Mouse (Mus musculus) stomach, embryonic 16.5 days (tissue): ENCODE results near the gene Eef1b2. TPM values are rescaled to one million over a fixed set of nuclear protein-coding genes. Genes with fewer than 3 reads are reported as not detected.

ENCODE experiments used
- ATAC-seq: fragments of 200-750 bp; cut with Nextera tagmentation; 2 replicates; pipeline ENCODE4 v1.8.0; 2017; ENCODE audit warnings: moderate number of reproducible peaks, moderate TSS enrichment; ENCODE audit not compliant: insufficient read depth, low FRiP score
- H3K27ac ChIP-seq: fragments of 300-500 bp; sonication (generic); 2 replicates; pipeline ENCODE4 v1.5.1; 2014; ENCODE audit warnings: low read length
- H3K27me3 ChIP-seq: fragments of 300-500 bp; sonication (generic); 2 replicates; pipeline ENCODE4 v1.6.1; 2014; ENCODE audit warnings: low read length, control low read depth, mixed read lengths; ENCODE audit not compliant: control insufficient read depth, insufficient read depth
- H3K36me3 ChIP-seq: fragments of 300-500 bp; sonication (generic); 2 replicates; pipeline ENCODE4 v1.6.1; 2014; ENCODE audit warnings: low read length; ENCODE audit not compliant: control insufficient read depth, insufficient read depth
- H3K4me1 ChIP-seq: fragments of 300-500 bp; sonication (generic); 2 replicates; pipeline ENCODE4 v1.6.1; 2014; ENCODE audit warnings: low read length, control low read depth, mixed read lengths; ENCODE audit not compliant: control insufficient read depth, insufficient read depth
- H3K4me2 ChIP-seq: fragments of 300-500 bp; sonication (generic); 2 replicates; pipeline ENCODE4 v1.6.1; 2014; ENCODE audit warnings: low read depth, low read length, mixed read lengths
- H3K4me3 ChIP-seq: fragments of 300-500 bp; sonication (generic); replicated peaks from 2 replicates; pipeline ENCODE4 v1.5.1; 2014; ENCODE audit warnings: mild to moderate bottlenecking, low read length
- H3K9ac ChIP-seq: fragments of 300-500 bp; sonication (generic); 2 replicates; pipeline ENCODE4 v1.6.1; 2014; ENCODE audit warnings: low read length
- H3K9me3 ChIP-seq: fragments of 300-500 bp; sonication (generic); replicated peaks from 2 replicates; pipeline ENCODE4 v1.6.1; 2016; ENCODE audit warnings: low read length, control low read depth; ENCODE audit not compliant: control insufficient read depth
- WGBS: fragments of 180-500 bp; shearing (Covaris S2); extraction: QIAGEN DNeasy Blood & Tissue Kit; methylation state at CpG from one replicate; pipeline ENCODE4 v1.1.7; 2014; 5-methylcytosine and 5-hydroxymethylcytosine counted together
- microRNA-seq: library from miRNA; unstranded; fragments of <30 nt; microRNA quantifications from one replicate; pipeline ENCODE4, GENCODE M21; 2016
- polyA plus RNA-seq: library from polyadenylated mRNA; unstranded; fragments of >200 nt; fragmentation: Nextera tagmentation; extraction: Ambion mirVana; gene quantifications from 2 replicates; pipeline ENCODE4 v1.2.1, GENCODE M21; 2015

Gene Eef1b2
- polyA plus RNA-seq, 1 experiment from 2014 or later: 464 TPM

GRCm38 (mm10) chr1:63219277-63219676, 42.7 kb downstream of the Eef1b2 start:
- no peak overlapping the region for H3K4me3 ChIP-seq
- no peaks in the 10 kb centered on the region for H3K27me3 ChIP-seq
- no peaks in the 10 kb centered on the region for H3K4me1 ChIP-seq
- H3K9me3 ChIP-seq: no peaks in the 10 kb centered on the region
- no peak overlapping the region for H3K4me2 ChIP-seq
- WGBS: 93% methylated on average over 4 of the region's 4 CpGs
- no peak for ATAC-seq
- H3K27ac ChIP-seq: no peak overlapping the region
- H3K9ac ChIP-seq: no peak overlapping the region
- H3K36me3 ChIP-seq: no peaks in the 10 kb centered on the region

DNA sequence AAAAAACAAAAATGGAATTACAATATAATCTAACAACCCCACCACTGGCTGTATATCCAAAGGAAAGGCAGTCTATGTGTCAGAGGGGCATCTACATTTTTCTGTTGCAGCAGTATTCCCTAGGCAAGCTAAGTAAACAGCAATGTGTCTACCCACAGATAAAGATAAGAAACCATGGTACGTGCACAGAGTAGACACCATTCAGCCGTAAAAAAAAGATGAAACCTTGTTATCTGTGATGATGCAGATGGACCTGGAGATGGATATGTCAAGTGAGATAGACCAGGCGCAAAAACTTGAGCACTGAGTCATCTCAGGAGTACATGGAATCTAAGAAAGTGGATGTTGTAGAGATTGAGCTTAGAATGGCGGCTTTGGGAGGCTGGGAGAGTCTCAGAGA, 48.4 kb downstream of the Eef1b2 start:
- ATAC-seq: no peak
- Histone ChIP-seq H3K27me3 (no peaks in the 10 kb centered on the region), H3K27ac (no peak overlapping the region), H3K9ac (no peak overlapping the region), H3K9me3 (no peaks in the 10 kb centered on the region), H3K4me1 (no peaks in the 10 kb centered on the region), H3K4me3 (no peak overlapping the region), H3K36me3 (no peaks in the 10 kb centered on the region), H3K4me2 (no peak overlapping the region)
- 61% methylated on average over 4 of the region's 4 CpGs for WGBS

DNA sequence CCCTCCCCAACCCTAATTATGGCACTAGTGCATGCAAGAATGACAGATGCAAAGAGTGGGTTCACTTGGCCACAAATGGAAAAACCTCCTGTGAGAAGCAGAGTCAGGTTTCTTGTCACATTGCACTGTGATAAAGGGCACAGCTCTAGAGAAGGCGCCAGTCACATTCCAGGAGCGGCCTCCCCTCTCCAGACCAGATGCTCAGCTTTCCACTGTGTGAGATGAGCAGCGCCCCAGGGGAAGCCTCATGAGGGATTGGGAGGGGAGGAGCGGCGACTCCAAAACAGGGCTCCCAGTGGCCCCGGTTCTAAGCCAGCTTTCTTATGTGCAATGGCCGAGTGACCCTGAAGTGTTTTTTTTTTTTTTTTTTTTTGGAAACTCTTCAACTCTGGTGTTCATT, 49.3 kb downstream of the Eef1b2 start:
- Histone ChIP-seq H3K36me3 (no peaks in the 10 kb centered on the region), H3K4me1 (no peaks in the 10 kb centered on the region)
- WGBS: 18% methylated on average over 7 of the region's 7 CpGs

DNA sequence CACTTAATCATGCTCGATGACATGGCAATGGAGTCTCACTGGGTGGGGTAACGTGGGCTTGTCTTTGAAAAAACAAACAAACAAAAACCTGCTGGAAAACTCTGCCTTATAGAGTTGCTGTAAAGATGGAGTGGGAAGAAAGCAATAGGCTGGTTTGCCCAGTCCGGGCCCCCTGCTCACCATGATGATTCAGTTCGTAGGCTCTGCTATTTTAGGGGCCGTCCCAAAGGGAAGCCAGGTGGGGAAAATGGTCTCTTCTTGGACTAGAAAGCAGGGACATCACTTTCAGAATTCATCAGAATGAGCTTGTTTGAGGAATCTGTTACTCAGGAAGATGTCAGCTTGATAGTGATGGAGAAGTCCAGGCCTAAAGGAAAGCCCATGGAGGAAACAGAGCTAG, 50.6 kb downstream of the Eef1b2 start:
- 75% methylated on average over 5 of the region's 5 CpGs for WGBS
- no peaks in the 10 kb centered on the region for H3K9me3 ChIP-seq

More for the DNA sequence above, 49.3 kb downstream of the Eef1b2 start:
- Histone ChIP-seq H3K4me2 (no peak overlapping the region), H3K27me3 (no peaks in the 10 kb centered on the region), H3K4me3 (no peak overlapping the region), H3K27ac (no peak overlapping the region), H3K9me3 (no peaks in the 10 kb centered on the region), H3K9ac (no peak overlapping the region)
- no peak for ATAC-seq

More for the DNA sequence above, 50.6 kb downstream of the Eef1b2 start:
- Histone ChIP-seq H3K27me3 (no peaks in the 10 kb centered on the region), H3K36me3 (no peaks in the 10 kb centered on the region), H3K9ac (no peak overlapping the region), H3K4me2 (no peak overlapping the region), H3K27ac (no peak overlapping the region), H3K4me3 (no peak overlapping the region), H3K4me1 (no peaks in the 10 kb centered on the region)
- no peak for ATAC-seq

Small RNA genes within 50 kb of the gene (microRNA-seq; reads per million reads assigned to microRNA genes)
- gene Gm24557: not detected
- not detected for gene Gm27512

Other genes starting within 250 kb of the Eef1b2 start
- 8.0 and 10.5 TPM in 2 replicates for gene Ino80d, start 62.2 kb upstream of the Eef1b2 start, polyA plus RNA-seq
- 132 and 137 TPM in 2 replicates for gene Ndufs1, start within 50 bp of the Eef1b2 start, polyA plus RNA-seq
- gene Gpr1, start 37.7 kb downstream of the Eef1b2 start, polyA plus RNA-seq: 0.11 and 0.26 TPM in 2 replicates
- gene Zdbf2, start 96.4 kb downstream of the Eef1b2 start, polyA plus RNA-seq: 3.9 and 5.6 TPM in 2 replicates